Mouse (Mus musculus) lung, embryonic 15.5 days (tissue): ENCODE measurements at regions not wholly inside any gene's neighbourhood (a gene's known extent, or its start where the extent isn't known, plus 50 kb on each side); places are given as distances from the start of the nearest gene placed in this dataset.
"Not testable (repeated sequence)": the region's sequence is repeated elsewhere in the genome, so short reads cannot be mapped to it uniquely, and the experiment has no call there.

Experiments used
- ATAC-seq: fragments of 200-750 bp; cut with Nextera tagmentation; 2 replicates; pipeline ENCODE4 v1.8.0; 2017; ENCODE audit warnings: moderate number of reproducible peaks, borderline replicate concordance; ENCODE audit not compliant: low FRiP score, low TSS enrichment; ENCODE audit errors: extremely low read depth
- H3K27ac ChIP-seq: fragments of 300-500 bp; sonication (generic); 2 replicates; pipeline ENCODE4 v1.5.1; 2015; ENCODE audit warnings: moderate library complexity, mild to moderate bottlenecking, inconsistent platforms
- H3K27me3 ChIP-seq: fragments of 300-500 bp; sonication (generic); 2 replicates; pipeline ENCODE4 v1.6.1; 2015; ENCODE audit warnings: inconsistent platforms
- H3K36me3 ChIP-seq: fragments of 300-500 bp; sonication (generic); 2 replicates; pipeline ENCODE4 v1.6.1; 2015; ENCODE audit warnings: inconsistent platforms
- H3K4me1 ChIP-seq: fragments of 300-500 bp; sonication (generic); 2 replicates; pipeline ENCODE4 v1.6.1; 2015; ENCODE audit warnings: inconsistent platforms
- H3K4me2 ChIP-seq: fragments of 300-500 bp; sonication (generic); 2 replicates; pipeline ENCODE4 v1.6.1; 2015; ENCODE audit warnings: inconsistent platforms, mild to moderate bottlenecking, moderate library complexity
- H3K4me3 ChIP-seq: fragments of 300-500 bp; sonication (generic); 2 replicates; pipeline ENCODE4 v1.5.1; 2015; ENCODE audit warnings: mild to moderate bottlenecking, inconsistent platforms
- H3K9ac ChIP-seq: fragments of 300-500 bp; sonication (generic); 2 replicates; pipeline ENCODE4 v1.6.1; 2015; ENCODE audit warnings: inconsistent platforms
- H3K9me3 ChIP-seq: fragments of 300-500 bp; sonication (generic); 2 replicates; pipeline ENCODE4 v1.6.1; 2016; ENCODE audit warnings: inconsistent platforms
- WGBS: fragments of 180-500 bp; shearing (Covaris S2); methylation state at CpG from one replicate; pipeline ENCODE4 v1.1.7; 2015; 5-methylcytosine and 5-hydroxymethylcytosine counted together

DNA sequence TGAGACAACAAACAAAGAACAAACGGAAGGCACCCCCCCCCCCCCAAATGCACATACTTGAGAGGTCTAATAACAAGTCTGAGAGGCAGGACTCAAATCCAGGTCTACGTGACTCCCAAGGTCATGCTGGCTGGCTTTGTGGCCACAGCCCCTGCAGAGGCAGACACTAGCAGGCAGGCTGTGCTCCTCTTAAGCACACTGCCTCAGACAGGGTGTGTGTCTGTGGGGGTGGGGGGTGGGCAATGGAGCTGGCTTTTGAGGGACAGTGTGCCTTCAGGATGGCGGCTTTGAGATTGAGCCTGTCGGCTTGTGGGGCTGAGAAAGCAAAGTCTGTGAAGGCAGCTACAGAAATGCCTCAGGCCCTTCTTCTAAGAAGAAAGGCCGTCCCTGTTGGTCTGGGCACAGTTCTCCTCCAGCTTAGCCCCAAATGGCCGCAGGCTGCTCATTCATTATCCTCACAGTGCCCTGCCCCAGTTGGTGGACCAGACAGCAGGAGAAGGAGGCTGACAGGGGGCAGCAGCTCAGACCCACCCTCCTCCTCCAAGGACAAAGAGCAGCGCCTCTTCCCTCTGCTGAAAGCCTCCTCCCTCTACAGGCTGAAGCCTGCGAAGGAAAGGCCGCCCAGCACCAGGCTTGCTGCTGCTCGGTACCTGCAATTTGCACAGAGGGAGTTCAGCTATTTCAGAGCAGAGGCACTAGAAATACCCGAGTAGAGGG lies 171.3 kb upstream of the Myt1l start:
- no peak overlapping the region for H3K4me3 ChIP-seq
- no peaks in the 10 kb centered on the region for H3K4me1 ChIP-seq
- no peak overlapping the region for H3K9ac ChIP-seq
- H3K4me2 ChIP-seq, result no peak overlapping the region
- no peaks in the 10 kb centered on the region for H3K9me3 ChIP-seq
- 31% methylated on average over 11 of the region's 11 CpGs for WGBS
- no peak overlapping the region for H3K27ac ChIP-seq
- H3K27me3 ChIP-seq, result no peaks in the 10 kb centered on the region
- ATAC-seq, result no peak
- H3K36me3 ChIP-seq, result no peaks in the 10 kb centered on the region

- H3K4me3 ChIP-seq, result no peak overlapping the region
- H3K36me3 ChIP-seq, result no peaks in the 10 kb centered on the region
- H3K9me3 ChIP-seq, result no peaks in the 10 kb centered on the region
- H3K9ac ChIP-seq, result no peak overlapping the region
- no peaks in the 10 kb centered on the region for H3K27me3 ChIP-seq
- no peak for ATAC-seq
- H3K4me1 ChIP-seq, result no peaks in the 10 kb centered on the region
- WGBS, result 87% methylated on average over 6 of the region's 6 CpGs
- no peak overlapping the region for H3K4me2 ChIP-seq
- H3K27ac ChIP-seq, result no peak overlapping the region
These were observed 166.9 kb upstream of the Myt1l start for GRCm38 (mm10) chr12:29361236-29361635.

- not testable (repeated sequence) for H3K4me3 ChIP-seq, H3K27ac ChIP-seq, ATAC-seq, H3K9ac ChIP-seq, H3K9me3 ChIP-seq, H3K27me3 ChIP-seq, H3K36me3 ChIP-seq
- Histone ChIP-seq H3K4me1 (peaks cover 12% of the 10 kb centered on the region; the same call in 1 of the 2 replicates), H3K4me2 (peak overlapping the region; percentile 43)
- WGBS, result 24% methylated on average over 3 of the region's 3 CpGs
These were observed 160.5 kb upstream of the Myt1l start for GRCm38 (mm10) chr12:29367741-29368106.

DNA sequence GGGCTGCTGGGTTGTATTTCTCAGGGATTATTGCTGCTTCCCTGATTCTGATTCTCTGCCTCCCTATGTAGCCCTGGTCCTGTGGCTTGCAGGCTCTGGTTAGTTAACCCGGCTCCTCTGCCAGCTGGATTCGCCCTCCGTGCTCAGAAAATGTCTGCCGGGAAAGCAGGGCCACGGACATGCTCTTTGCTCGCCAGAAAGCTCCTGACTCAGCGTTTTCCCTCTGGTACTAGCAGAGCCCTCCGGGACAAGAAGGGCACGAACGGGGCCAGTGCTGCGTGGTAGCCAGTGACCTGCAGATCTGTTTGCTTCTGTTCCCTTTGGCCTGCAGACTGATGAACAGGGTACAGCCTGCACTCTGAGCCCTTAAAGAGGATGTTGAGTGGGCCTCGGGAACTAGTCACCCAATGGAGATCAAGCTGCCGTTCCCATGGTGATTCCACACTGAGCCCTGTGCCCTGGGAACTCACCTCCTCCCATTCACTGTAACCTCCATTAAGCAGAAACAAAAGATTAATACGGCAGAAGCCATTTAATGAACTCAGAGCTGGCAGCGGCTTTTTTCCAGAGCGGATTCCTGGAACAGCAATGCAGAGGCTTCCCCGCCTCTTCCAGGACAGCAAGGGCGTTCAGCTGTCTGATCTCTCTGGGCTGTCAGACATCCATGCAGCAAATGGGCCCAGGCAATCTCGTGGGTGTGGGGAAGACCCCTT lies 159.9 kb upstream of the Myt1l start:
- Histone ChIP-seq H3K4me2 (peak overlapping the region; percentile 43), H3K9me3 (no peaks in the 10 kb centered on the region), H3K27ac (no peak overlapping the region), H3K4me3 (peak overlapping the region; percentile 0; the same call in 1 of the 2 replicates), H3K27me3 (no peaks in the 10 kb centered on the region), H3K4me1 (peaks cover 12% of the 10 kb centered on the region; the same call in 1 of the 2 replicates), H3K9ac (no peak overlapping the region), H3K36me3 (no peaks in the 10 kb centered on the region)
- peak; percentile 42; the same call in 1 of the 2 replicates for ATAC-seq
- WGBS, result 15% methylated on average over 19 of the region's 19 CpGs

GRCm38 (mm10) chr12:29368820-29369175 lies 159.4 kb upstream of the Myt1l start:
- WGBS, result 47% methylated on average over 5 of the region's 5 CpGs
- no peak overlapping the region for H3K27ac ChIP-seq
- H3K4me3 ChIP-seq, result no peak overlapping the region
- ATAC-seq, result no peak
- peak overlapping the region; percentile 43 for H3K4me2 ChIP-seq
- no peaks in the 10 kb centered on the region for H3K9me3 ChIP-seq
- no peak overlapping the region for H3K9ac ChIP-seq
- H3K27me3 ChIP-seq, result no peaks in the 10 kb centered on the region
- H3K4me1 ChIP-seq, result peaks cover 12% of the 10 kb centered on the region; the same call in 1 of the 2 replicates
- no peaks in the 10 kb centered on the region for H3K36me3 ChIP-seq

GRCm38 (mm10) chr12:29391756-29392155 lies 136.4 kb upstream of the Myt1l start:
- Histone ChIP-seq H3K4me3 (no peak overlapping the region), H3K27me3 (no peaks in the 10 kb centered on the region), H3K9ac (no peak overlapping the region), H3K4me2 (no peak overlapping the region), H3K27ac (no peak overlapping the region), H3K4me1 (no peaks in the 10 kb centered on the region), H3K36me3 (no peaks in the 10 kb centered on the region), H3K9me3 (no peaks in the 10 kb centered on the region)
- 77% methylated on average over 5 of the region's 5 CpGs for WGBS
- ATAC-seq, result no peak

GRCm38 (mm10) chr12:29394271-29394670 lies 133.9 kb upstream of the Myt1l start:
- 83% methylated on average over 1 of the region's 1 CpGs for WGBS

DNA sequence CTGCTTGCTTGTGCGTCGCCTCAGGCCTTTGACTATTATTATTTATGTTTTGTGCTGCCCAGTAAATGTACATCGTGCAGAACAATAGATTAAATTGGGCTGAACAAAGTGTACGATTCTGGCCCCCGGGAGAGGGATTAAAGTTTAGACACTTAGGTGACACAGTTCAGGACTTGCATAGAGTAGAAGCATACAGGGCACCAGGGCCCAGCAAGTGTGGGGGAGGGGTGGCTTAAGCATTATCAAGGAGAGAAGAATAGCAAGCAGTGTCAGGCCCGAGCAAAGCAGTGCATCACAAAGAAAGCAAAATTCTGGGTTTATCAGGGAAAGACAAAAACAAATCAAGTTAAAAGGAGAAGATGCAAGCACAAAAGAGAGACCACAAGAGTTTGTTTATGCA lies 133.3 kb upstream of the Myt1l start:
- Histone ChIP-seq H3K4me2 (no peak overlapping the region), H3K9me3 (no peaks in the 10 kb centered on the region), H3K27ac (no peak overlapping the region), H3K27me3 (no peaks in the 10 kb centered on the region), H3K4me3 (no peak overlapping the region), H3K9ac (no peak overlapping the region), H3K36me3 (no peaks in the 10 kb centered on the region), H3K4me1 (no peaks in the 10 kb centered on the region)
- WGBS, result 66% methylated on average over 6 of the region's 6 CpGs
- no peak for ATAC-seq

More at GRCm38 (mm10) chr12:29394271-29394670, 133.9 kb upstream of the Myt1l start:
- H3K9ac ChIP-seq, result no peak overlapping the region
- no peak overlapping the region for H3K27ac ChIP-seq
- H3K9me3 ChIP-seq, result no peaks in the 10 kb centered on the region
- H3K4me2 ChIP-seq, result no peak overlapping the region
- no peak overlapping the region for H3K4me3 ChIP-seq
- ATAC-seq, result no peak
- no peaks in the 10 kb centered on the region for H3K27me3 ChIP-seq
- H3K4me1 ChIP-seq, result no peaks in the 10 kb centered on the region
- no peaks in the 10 kb centered on the region for H3K36me3 ChIP-seq

DNA sequence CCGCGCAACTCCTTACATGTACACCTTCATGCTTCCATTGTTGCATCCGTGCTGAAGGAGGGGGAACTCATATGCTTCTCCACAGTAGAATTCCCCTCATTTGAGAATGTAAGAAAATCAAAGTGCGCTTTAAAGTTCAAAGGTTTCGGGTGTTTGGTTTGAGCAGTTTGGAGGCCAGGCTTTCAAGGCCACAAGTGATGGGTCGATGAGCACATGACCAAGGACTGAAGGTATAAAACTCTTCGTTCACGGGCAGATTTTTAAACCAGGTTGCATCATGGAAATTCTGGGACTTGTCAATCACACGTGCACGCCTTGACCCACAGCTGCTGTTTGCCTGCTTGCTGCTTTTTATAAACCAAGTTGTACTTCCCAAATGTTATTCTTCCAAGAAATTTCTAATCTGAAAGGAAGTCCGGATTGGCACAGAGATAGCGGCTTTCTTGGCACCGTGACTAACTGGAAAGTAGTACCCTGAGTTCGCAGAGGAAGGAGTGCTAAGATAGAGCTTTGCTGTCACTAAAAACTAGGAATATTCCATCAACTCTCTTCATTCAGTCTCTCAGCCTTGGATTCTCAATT lies 132.7 kb upstream of the Myt1l start:
- WGBS, result 71% methylated on average over 14 of the region's 14 CpGs
- no peak for ATAC-seq
- Histone ChIP-seq H3K27me3 (no peaks in the 10 kb centered on the region), H3K27ac (no peak overlapping the region), H3K9ac (no peak overlapping the region), H3K4me2 (no peak overlapping the region), H3K4me3 (no peak overlapping the region), H3K36me3 (no peaks in the 10 kb centered on the region), H3K4me1 (no peaks in the 10 kb centered on the region), H3K9me3 (no peaks in the 10 kb centered on the region)

DNA sequence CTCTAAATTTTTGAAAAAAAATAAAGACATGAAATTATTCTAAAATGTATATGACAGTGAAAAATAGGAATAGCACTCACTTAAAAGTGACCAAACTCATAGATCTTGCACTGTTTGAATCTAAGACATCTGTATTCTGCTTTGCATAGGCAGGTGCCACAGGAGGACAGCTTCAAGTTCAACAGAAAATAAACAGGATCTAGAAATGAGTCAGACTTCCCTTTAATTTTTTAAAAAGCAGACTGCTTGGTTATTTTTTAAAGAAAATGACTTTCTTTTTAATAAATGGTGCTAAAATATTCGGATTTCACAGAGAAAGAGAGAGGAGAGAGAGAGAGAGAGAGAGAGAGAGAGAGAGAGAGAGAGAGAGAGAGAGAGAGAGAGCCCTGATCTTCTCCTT lies 123.8 kb upstream of the Myt1l start:
- Histone ChIP-seq H3K9me3 (no peaks in the 10 kb centered on the region), H3K9ac (no peak overlapping the region), H3K4me1 (no peaks in the 10 kb centered on the region), H3K27me3 (no peaks in the 10 kb centered on the region), H3K4me2 (no peak overlapping the region), H3K36me3 (no peaks in the 10 kb centered on the region), H3K4me3 (no peak overlapping the region), H3K27ac (no peak overlapping the region)
- WGBS, result 16% methylated on average over 1 of the region's 1 CpGs
- no peak for ATAC-seq

DNA sequence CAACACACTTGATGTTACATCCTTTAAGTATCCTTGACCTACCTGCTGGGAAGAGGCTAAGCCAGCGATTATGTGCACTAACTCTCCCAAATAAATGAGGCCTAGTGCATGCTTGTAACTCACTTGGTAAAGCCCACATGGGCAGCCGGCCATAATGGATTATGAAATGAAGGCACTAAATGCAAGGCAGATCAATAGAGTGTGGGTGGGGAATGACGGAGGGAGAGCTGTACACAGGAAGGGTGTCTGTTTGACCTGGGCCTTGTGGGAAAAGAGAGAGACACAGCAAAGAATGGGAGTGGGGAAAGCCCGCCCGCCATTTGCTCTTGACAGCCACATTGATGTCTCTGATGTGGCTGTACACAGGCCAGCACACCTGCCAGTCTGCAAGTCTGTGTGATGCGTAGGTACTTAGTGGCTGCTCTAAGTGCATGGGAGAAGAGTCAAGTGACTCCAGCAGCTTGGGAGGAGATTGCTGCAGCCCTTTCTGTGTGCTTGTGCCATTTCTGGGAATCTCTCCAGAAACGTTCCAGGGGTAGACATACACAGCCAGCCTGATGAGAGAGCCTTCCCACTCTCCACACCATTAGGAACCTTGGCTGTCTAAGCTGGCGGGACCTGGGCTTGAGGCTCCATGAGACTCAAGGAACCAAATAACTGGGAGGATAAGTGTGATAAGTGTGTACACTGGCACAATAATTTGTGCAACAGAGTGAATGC lies 118.7 kb upstream of the Myt1l start:
- no peaks in the 10 kb centered on the region for H3K4me1 ChIP-seq
- no peak overlapping the region for H3K27ac ChIP-seq
- H3K4me3 ChIP-seq, result no peak overlapping the region
- H3K27me3 ChIP-seq, result no peaks in the 10 kb centered on the region
- no peaks in the 10 kb centered on the region for H3K9me3 ChIP-seq
- no peak overlapping the region for H3K4me2 ChIP-seq
- ATAC-seq, result no peak
- H3K36me3 ChIP-seq, result no peaks in the 10 kb centered on the region
- no peak overlapping the region for H3K9ac ChIP-seq
- WGBS, result 80% methylated on average over 8 of the region's 8 CpGs

DNA sequence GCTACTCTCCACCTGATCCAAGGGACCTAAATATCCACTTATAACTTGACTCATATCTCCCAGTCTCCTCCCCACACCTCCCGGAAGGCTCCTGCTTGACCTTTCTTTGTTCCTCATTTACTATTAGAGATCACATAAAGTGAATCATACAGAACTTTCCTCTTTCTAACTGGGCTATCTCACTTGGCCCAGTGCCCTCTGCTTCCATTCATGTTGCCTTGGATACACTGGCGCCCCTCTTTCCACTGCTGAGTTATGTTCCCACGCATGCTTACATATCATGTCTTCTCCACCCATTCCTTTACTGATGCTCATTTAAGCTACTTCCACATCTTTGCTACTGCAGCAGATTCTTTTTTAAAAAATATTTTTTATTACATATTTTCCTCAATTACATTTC lies 94.2 kb upstream of the Myt1l start:
- H3K27me3 ChIP-seq, result no peaks in the 10 kb centered on the region
- H3K4me3 ChIP-seq, result no peak overlapping the region
- no peaks in the 10 kb centered on the region for H3K36me3 ChIP-seq
- no peak for ATAC-seq
- no peaks in the 10 kb centered on the region for H3K9me3 ChIP-seq
- no peaks in the 10 kb centered on the region for H3K4me1 ChIP-seq
- WGBS, result 84% methylated on average over 3 of the region's 3 CpGs
- H3K27ac ChIP-seq, result no peak overlapping the region
- no peak overlapping the region for H3K4me2 ChIP-seq
- no peak overlapping the region for H3K9ac ChIP-seq
